Mouse (Mus musculus) E14TG2a.4 (cell line): ENCODE measurements around the gene Cnpy2.

Source experiments
- CTCF ChIP-seq: conservative IDR thresholded peaks from 2 replicates; pipeline ENCODE4 v1.5.1; 2014; ENCODE audit warnings: low read length
- NANOG ChIP-seq: IDR thresholded peaks from 2 replicates; pipeline ENCODE4 v1.6.1; 2014; ENCODE audit warnings: borderline replicate concordance, low read length, mixed read lengths

GRCm38 (mm10) chr10:128297221-128297620, 25.0 kb upstream of the Cnpy2 start:
- no peak for TF ChIP-seq CTCF
- no peak for TF ChIP-seq NANOG
